Mouse (Mus musculus): ENCODE results near the gene Lrig1.

GRCm38 (mm10) chr6:94699173-94699987, 578 bp downstream of the Lrig1 start:
- TF ChIP-seq POLR2A (IDR thresholded peaks at IDR 0.05; ENCODE audit: low read depth, low read length): no peak
- no peak for TF ChIP-seq CTCF (conservative IDR thresholded peaks at IDR 0.05; ENCODE audit: insufficient read depth, insufficient read length, low read depth, low read length)

All from kidney, adult 2 months (tissue).